Mouse (Mus musculus) mouse trophoblast stem cell (cell line): ENCODE results near the gene Plekhm2.

ENCODE experiments used
- in situ Hi-C, 2 experiments: fragments of 300-500 bp; cut with MseI, MboI; formaldehyde crosslinking; loops; 2 replicates in 1 of 2; 3 replicates in 1 of 2; pipeline ENCODE4 v1.15.1; 2025

Plekhm2 gene

GRCm38 (mm10) chr4:141664799-141665198, at the start of gene Plekhm2:
TSS of gene Plekhm2 (minus strand) at chr4:141664899.
- in situ Hi-C loops: no loop called here

- in situ Hi-C loops: no loop called here
Measured at GRCm38 (mm10) chr4:141713598-141714142, 49.0 kb upstream of the Plekhm2 start.

GRCm38 (mm10) chr4:141711250-141711649, 46.6 kb upstream of the Plekhm2 start:
- in situ Hi-C loops: no loop called here

GRCm38 (mm10) chr4:141708971-141709370, 44.3 kb upstream of the Plekhm2 start:
- in situ Hi-C loops: no loop called here

GRCm38 (mm10) chr4:141708005-141708404, 43.3 kb upstream of the Plekhm2 start:
- in situ Hi-C loops: no loop called here

GRCm38 (mm10) chr4:141705331-141705730, 40.6 kb upstream of the Plekhm2 start:
- in situ Hi-C loops: no loop called here

GRCm38 (mm10) chr4:141704625-141705024, 39.9 kb upstream of the Plekhm2 start:
- in situ Hi-C loops: no loop called here

GRCm38 (mm10) chr4:141694719-141695118, 30.0 kb upstream of the Plekhm2 start:
- in situ Hi-C loops: no loop called here

GRCm38 (mm10) chr4:141688505-141688904, 23.8 kb upstream of the Plekhm2 start:
- in situ Hi-C loops: no loop called here

- in situ Hi-C loops: no loop called here
Measured at GRCm38 (mm10) chr4:141686525-141686924, 21.8 kb upstream of the Plekhm2 start.

- in situ Hi-C loops: no loop called here
Measured at GRCm38 (mm10) chr4:141686093-141686492, 21.4 kb upstream of the Plekhm2 start.

- in situ Hi-C loops: no loop called here
Measured at GRCm38 (mm10) chr4:141685499-141685898, 20.8 kb upstream of the Plekhm2 start, which contains the start of gene Rsc1a1. TSS of gene Rsc1a1 (minus strand) at chr4:141685599.

- in situ Hi-C loops: no loop called here
Measured at GRCm38 (mm10) chr4:141682706-141683230, 18.1 kb upstream of the Plekhm2 start.

- in situ Hi-C loops: no loop called here
Measured at GRCm38 (mm10) chr4:141681767-141682166, 17.1 kb upstream of the Plekhm2 start.

GRCm38 (mm10) chr4:141680892-141681291, 16.2 kb upstream of the Plekhm2 start:
- in situ Hi-C loops: no loop called here

- in situ Hi-C loops: no loop called here
Measured at GRCm38 (mm10) chr4:141679016-141679415, 14.3 kb upstream of the Plekhm2 start.

- in situ Hi-C loops: no loop called here
Measured at GRCm38 (mm10) chr4:141676462-141676979, 11.8 kb upstream of the Plekhm2 start.

GRCm38 (mm10) chr4:141672325-141672724, 7.6 kb upstream of the Plekhm2 start:
- in situ Hi-C loops: no loop called here

GRCm38 (mm10) chr4:141671389-141671788, 6.7 kb upstream of the Plekhm2 start:
- in situ Hi-C loops: no loop called here

- in situ Hi-C loops: no loop called here
Measured at GRCm38 (mm10) chr4:141669898-141670712, 5.4 kb upstream of the Plekhm2 start.

GRCm38 (mm10) chr4:141664011-141664745, 521 bp downstream of the Plekhm2 start:
- in situ Hi-C loops: no loop called here
